Mouse (Mus musculus): ENCODE results near the gene Extl2.

Gene Extl2

DNA sequence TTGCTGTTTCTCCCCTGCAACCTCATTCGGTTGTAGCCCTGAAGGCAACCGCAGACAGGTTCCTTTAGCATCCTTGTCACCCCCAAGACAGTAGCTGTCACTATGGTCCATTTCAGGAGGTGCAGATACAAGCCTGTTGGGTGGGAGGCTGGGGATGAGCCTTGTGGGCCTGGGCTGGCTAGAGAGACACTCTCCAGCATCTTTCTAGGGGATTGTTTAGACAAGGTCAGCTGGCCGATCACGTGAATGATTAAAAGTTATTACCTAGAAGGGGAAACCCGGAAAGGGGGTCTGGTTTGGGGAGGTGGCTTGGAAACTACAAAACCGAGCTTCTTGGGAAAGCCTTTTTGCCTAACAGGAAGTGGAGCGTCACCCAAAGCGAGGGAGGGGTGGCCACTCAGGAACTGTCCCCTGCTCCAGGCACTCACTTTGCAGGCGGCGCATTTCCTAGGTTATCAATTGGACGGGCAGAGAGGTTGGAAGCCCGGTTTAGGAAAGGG is 729 bp downstream of the Extl2 start:
- DNase-seq (ENCODE audit: low read depth, low spot score): peak; percentile 97

DNA sequence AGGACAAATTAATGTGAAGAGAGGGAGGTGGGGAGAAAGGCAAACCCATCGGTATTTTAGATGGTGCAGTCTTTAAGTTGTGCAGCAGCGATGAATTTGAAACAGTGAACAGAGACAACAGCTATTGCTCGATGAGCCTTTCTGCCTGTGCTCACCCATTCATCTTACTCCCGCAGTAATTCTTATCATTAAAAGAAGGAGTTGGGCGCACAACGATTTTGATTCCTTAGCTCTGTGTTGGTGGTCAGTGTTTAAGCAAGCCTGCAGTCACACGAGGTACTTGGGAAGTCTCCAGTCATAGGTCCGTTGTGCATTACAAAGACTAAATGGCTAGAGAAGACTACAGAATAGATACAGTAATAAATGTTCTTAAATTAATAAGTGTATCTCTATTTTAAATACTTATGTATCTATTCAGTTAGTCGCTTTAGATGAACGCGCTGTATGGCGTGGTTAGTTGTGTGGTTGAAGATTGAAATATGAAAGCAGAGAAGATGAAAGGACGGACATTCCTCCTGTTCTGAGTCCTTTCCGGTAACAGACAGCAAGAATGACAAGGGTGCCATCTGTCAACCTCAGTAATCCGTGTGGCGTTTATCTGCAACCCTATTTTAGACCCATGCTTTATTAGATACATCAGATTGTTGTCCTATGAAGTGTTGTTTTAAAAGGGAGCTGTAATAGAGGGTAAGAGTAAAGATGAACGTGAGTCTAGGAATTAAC is 2.5 kb downstream of the Extl2 start:
- DNase-seq (ENCODE audit: low read depth, low spot score): peak; percentile 86

DNA sequence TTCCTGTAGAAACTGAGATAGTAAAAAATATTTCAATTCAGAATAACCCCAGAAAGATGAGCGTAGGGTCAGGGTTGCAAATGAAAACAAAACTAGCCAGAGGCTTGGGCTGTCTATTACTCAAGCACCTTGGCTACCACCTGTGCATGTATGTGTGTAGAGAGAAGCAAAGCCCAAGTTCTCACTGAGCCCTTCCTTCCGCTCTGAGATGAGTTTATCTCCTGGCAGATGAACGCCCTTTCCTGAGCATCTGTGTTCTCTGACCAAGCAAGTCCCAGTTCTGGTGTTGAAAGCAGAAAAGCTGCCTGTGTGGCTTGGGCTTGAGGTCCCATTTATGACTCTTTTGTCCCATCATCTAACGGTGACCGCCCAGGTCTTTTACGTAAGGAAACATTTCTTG is 7.6 kb downstream of the Extl2 start:
- peak; percentile 63 for DNase-seq (ENCODE audit: low read depth, low spot score)

DNA sequence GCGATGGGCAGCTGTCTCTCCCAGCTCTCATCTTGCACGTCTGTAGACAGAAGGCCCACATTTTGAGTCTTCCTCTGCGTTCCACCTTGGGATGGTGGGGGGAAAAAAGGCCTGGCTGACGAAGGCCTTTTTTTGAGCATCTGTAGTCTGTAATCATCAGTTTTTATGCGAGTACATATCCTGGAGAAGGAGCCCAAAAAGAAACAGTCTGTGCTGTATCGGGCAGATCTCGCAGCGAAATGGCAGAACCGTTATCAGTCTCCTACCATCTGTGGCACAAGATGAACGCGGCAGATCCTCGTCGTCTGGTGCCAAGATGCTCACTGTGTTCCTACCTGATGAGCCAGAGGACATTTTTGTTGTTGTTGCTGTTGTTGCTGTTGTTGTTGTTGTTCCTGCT is 8.9 kb downstream of the Extl2 start:
- DNase-seq (ENCODE audit: low read depth, low spot score): peak; percentile 91

GRCm38 (mm10) chr3:116018606-116019005 is 11.3 kb downstream of the Extl2 start:
- DNase-seq (ENCODE audit: low read depth, low spot score): no peak

- DNase-seq (ENCODE audit: low read depth, low spot score): peak; percentile 74
Observed at GRCm38 (mm10) chr3:116019136-116019535, 11.9 kb downstream of the Extl2 start.

DNA sequence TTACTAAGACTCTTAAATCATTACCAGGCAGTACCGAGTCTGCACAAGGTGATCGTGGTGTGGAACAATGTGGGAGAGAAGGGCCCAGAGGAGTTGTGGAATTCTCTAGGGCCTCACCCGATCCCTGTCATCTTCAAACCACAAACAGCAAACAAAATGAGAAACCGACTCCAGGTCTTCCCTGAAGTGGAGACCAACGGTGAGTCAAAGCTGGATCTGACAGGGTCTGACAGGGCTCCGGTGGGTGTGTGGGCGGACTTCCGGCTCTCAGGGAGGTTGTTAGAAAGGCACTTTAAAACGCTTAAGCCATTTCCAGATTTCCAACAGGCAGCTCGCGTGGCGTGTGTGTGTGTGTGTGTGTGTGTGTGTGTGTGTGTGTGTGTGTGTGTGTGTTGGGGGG is 17.0 kb downstream of the Extl2 start:
- DNase-seq (ENCODE audit: low read depth, low spot score): no peak

DNA sequence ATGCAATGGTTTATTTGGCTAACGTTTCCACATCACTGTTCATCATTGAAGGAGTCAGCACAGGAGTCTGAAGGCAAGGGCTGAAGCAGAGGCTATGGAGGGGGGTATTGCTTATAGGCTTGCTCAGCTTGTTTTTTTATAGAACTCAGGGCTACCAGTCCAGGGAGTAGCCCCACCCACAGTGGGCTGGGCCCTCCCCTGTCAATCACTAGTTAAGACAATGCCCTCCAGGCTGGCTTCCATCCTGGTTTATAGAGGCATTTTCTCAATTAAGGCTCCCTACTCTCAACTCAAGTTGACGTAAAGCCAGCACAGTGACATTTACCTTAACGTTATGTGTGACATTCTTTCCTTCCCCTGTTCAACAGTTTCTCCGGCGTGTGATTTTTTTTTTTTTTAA is 17.4 kb downstream of the Extl2 start:
- DNase-seq (ENCODE audit: low read depth, low spot score): peak; percentile 41

DNA sequence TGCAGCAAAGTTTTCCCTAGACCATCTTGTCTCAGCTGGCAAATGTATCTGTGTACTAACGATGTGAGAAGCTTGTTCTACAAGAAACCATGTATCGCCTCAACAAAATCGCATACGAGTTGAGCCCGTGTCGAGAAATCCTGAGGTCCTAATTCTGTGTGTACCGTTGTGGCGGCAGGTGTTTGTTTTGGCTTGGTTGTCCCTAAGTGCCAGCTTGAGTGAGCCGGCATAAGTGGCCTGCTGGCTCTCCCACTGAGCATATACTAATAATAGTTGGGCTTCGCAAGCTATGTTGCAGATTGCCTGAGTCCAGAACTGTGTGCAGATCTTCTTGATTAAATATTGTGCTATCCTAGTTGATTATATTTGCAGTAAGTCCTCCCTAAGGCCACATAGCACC is 18.4 kb downstream of the Extl2 start:
- DNase-seq (ENCODE audit: low read depth, low spot score): peak; percentile 94

DNA sequence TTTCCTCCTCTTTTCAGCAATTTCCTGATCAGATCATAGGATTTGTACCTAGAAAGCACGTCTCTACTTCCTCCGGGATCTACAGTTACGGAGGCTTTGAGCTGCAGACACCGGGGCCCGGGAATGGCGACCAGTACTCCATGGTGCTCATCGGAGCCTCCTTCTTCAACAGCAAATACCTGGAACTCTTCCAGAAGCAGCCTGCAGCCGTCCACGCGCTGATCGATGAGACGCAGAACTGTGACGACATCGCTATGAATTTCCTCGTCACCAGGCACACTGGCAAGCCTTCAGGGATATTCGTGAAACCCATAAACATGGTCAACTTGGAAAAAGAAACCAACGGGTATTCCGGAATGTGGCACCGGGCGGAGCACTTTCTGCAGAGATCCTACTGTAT is 19.7 kb downstream of the Extl2 start:
- no peak for DNase-seq (ENCODE audit: low read depth, low spot score)

DNA sequence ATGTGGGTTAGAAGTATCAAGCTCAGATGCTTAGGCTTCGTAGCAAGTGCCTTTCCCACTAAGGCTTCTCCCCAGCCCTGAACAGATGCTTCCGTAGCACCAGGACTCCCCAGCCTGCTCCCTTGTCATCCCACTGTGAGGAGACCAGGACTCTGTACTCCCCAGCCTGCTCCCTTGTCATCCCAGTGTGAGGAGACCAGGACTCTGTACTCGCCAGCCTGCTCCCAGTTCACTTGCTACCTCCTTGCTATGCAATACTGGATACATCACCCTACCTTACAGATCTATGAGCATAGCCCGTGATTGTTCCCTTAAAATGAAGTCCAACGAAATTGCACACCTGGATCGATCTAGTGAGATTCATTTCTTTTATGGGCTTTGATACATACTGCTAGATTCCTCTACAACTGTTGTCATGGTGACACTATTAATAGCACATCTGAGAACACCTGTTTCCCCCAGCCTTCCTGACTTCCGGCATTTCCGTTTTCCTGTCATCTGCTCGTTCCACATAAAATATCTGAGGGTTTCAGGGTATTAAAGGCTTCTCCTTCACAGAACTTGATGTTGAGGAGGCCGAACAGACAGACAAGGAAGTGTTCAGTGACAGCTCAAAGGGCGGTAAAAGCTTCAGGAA is 23.0 kb downstream of the Extl2 start:
- DNase-seq (ENCODE audit: low read depth, low spot score): peak; percentile 50

- DNase-seq (ENCODE audit: low read depth, low spot score): no peak
Observed at GRCm38 (mm10) chr3:116033218-116033870, 26.1 kb downstream of the Extl2 start.

- DNase-seq (ENCODE audit: low read depth, low spot score): peak; percentile 90
Observed at GRCm38 (mm10) chr3:116033871-116034222, 26.6 kb downstream of the Extl2 start.

GRCm38 (mm10) chr3:116040776-116041175 is 33.5 kb downstream of the Extl2 start:
- DNase-seq (ENCODE audit: low read depth, low spot score): peak; percentile 42

DNA sequence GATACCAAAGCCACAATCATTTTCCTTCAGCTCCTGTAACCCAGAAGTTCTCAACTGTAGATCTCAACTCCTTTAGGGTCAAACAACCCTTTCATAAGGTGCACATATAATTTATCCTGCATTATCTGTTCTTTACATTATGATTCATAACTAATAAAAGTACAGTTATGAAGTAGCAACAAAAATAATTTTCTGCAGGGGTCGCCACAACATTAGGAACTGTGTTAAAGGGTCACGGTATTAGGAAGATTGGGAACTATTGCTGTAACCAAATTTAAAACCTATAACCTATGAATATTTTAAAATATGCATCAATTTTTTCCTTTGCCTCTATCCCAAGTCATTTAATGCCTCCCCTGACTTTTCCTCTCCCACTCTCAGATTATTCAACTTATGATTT is 38.7 kb downstream of the Extl2 start:
- no peak for DNase-seq (ENCODE audit: low read depth, low spot score)

GRCm38 (mm10) chr3:116047034-116047433 is 39.8 kb downstream of the Extl2 start:
- peak; percentile 34 for DNase-seq (ENCODE audit: low read depth, low spot score)

GRCm38 (mm10) chr3:116057078-116057477 is 49.8 kb downstream of the Extl2 start:
- DNase-seq (ENCODE audit: low read depth, low spot score): no peak

DNA sequence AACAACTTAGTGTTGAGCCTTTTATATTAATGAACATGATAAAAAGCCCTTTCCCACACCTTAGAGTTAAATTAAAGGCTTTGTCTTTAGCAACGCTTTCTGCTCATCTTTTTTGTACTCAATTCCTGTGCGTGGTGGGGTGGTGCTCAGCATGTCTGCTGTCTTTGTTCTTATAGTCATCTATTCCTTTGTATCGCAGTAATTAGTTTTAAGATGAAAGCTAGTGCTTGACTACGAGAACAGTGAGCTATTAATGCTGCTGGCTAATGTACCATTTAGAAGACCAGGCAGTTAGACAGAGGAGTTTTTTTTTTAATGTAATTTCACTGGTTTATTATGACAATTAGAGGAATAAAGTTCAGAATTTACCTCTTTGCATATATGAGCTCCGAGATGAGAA is 53.1 kb downstream of the Extl2 start:
- DNase-seq (ENCODE audit: low read depth, low spot score): peak; percentile 27

DNA sequence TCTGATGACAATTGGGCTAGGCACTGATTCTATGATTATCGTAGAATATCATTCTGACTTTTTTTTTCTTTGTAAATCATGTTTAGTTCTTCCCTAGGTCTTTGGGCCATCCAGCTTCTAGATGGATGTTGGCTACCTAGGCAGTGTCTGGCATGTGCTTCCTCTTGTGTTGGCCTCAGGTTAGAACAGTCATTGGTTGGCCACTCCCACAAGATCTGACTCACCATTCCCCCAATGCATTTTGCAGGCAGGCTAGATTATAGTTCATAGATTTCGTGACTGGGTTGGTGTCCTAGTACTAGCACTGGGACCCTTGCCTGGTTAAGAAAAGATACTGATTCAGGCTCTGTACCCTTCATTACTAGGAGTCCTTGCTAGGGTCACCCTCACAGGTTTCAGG is 54.9 kb downstream of the Extl2 start:
- DNase-seq (ENCODE audit: low read depth, low spot score): no peak

- no peak for DNase-seq (ENCODE audit: low read depth, low spot score)
Observed at GRCm38 (mm10) chr3:116072584-116072983, 65.3 kb downstream of the Extl2 start.

DNA sequence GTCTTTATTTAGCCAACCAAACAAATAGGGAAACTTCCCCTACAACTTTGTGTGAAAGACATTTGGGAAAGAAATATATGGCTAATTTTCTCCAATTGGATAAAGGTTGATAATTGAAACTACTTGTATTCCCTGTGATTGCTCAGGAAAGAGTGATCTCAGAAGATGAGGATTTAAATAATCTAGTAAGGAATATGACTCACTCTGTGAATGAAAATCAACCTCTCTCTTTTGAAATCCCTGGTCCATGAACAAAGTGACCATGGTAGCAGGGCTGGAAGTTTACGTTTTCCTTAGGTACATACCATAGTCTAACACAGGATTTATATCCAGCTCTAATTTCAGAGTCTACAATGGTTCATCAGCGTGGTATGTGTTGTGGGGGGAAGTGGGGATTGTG is 69.5 kb downstream of the Extl2 start:
- no peak for DNase-seq (ENCODE audit: low read depth, low spot score)

- DNase-seq (ENCODE audit: low read depth, low spot score): peak; percentile 70
Observed at GRCm38 (mm10) chr3:116078490-116078889, 71.2 kb downstream of the Extl2 start.
